Mouse (Mus musculus): ENCODE results near the gene Cpne6. TPM values are rescaled to one million over a fixed set of nuclear protein-coding genes. Genes with fewer than 3 reads are reported as not detected.

Cpne6 gene
- polyA plus RNA-seq, 1 experiment, result 0.06 TPM

DNA sequence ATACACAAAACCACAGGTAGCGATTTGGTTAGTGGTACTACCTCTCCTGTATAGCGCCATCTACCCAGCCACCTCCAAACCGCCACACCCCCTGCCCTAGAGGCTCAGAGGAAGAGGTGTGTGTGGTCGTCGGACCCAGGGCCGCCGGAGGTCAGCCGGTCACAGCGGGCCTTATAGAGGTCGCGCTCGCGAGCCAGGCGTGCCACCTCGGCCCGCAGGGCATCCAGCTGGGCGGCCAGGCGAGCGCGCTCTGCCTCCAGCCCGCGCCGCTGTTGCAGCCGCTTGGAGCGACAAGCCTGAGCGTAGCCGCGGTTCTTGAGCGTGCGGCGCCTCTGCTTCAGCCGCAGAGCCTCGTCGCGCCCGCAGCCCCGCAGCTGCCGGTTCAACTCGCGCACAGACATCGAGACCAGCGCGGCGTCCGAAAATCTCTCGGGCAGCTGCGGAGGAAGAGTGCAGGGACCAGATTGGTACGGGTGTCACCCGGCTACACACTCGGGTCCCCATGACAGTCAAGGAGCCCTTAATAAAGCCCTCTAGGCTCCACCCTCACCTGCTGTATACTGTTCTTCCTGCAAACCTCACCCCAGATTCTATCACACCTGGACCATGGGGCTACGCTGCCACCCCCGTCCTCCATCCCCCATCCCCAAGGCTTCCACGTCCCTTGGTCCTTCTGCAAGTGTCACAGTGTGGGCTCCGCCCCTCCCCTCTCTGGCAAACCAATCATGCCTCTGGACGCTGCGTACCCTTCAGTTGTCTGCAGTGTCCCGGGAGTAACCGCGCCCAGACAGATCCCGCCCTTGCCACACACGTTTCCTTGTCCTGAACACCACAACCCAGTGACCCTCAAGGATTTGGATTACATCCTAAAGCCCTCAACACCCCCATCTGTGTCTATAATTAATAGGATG, 10.5 kb downstream of the Cpne6 start:
- Histone ChIP-seq H3K4me1 (ENCODE audit: control insufficient read depth, insufficient read depth, low read length) (peaks cover 9% of the 10 kb centered on the region), H3K27ac (ENCODE audit: control insufficient read depth, insufficient read depth, low read depth, low read length) (no peak overlapping the region), H3K36me3 (ENCODE audit: control insufficient read depth, insufficient read depth, low read length) (no peaks in the 10 kb centered on the region), H3K27me3 (ENCODE audit: control insufficient read depth, insufficient read depth, low read length) (no peaks in the 10 kb centered on the region), H3K4me3 (ENCODE audit: control insufficient read depth, low read depth, low read length) (peak overlapping the region; percentile 12)
- TF ChIP-seq POLR2A (IDR thresholded peaks at IDR 0.05; ENCODE audit: control insufficient read depth, low read depth, low read length) (no peak), CTCF (IDR thresholded peaks at IDR 0.05; ENCODE audit: control insufficient read depth, insufficient read depth, insufficient replicate concordance, low read depth, low read length) (no peak)

GRCm38 (mm10) chr14:55524062-55524461, 13.8 kb downstream of the Cpne6 start:
- TF ChIP-seq CTCF (IDR thresholded peaks at IDR 0.05; ENCODE audit: control insufficient read depth, insufficient read depth, insufficient replicate concordance, low read depth, low read length) (no peak), POLR2A (IDR thresholded peaks at IDR 0.05; ENCODE audit: control insufficient read depth, low read depth, low read length) (no peak)
- Histone ChIP-seq H3K4me3 (ENCODE audit: control insufficient read depth, low read depth, low read length) (no peak overlapping the region), H3K36me3 (ENCODE audit: control insufficient read depth, insufficient read depth, low read length) (no peaks in the 10 kb centered on the region), H3K27ac (ENCODE audit: control insufficient read depth, insufficient read depth, low read depth, low read length) (no peak overlapping the region), H3K27me3 (ENCODE audit: control insufficient read depth, insufficient read depth, low read length) (no peaks in the 10 kb centered on the region), H3K4me1 (ENCODE audit: control insufficient read depth, insufficient read depth, low read length) (peaks cover 9% of the 10 kb centered on the region)

- Histone ChIP-seq H3K4me1 (ENCODE audit: control insufficient read depth, insufficient read depth, low read length) (peaks cover 9% of the 10 kb centered on the region), H3K4me3 (ENCODE audit: control insufficient read depth, low read depth, low read length) (no peak within 1 kb of the TSS), H3K27me3 (ENCODE audit: control insufficient read depth, insufficient read depth, low read length) (no peaks in the 10 kb centered on the region), H3K27ac (ENCODE audit: control insufficient read depth, insufficient read depth, low read depth, low read length) (no peak within 1 kb of the TSS), H3K36me3 (ENCODE audit: control insufficient read depth, insufficient read depth, low read length) (no peaks in the 10 kb centered on the region)
- TF ChIP-seq CTCF (IDR thresholded peaks at IDR 0.05; ENCODE audit: control insufficient read depth, insufficient read depth, insufficient replicate concordance, low read depth, low read length) (no peak), POLR2A (IDR thresholded peaks at IDR 0.05; ENCODE audit: control insufficient read depth, low read depth, low read length) (no peak)
These were observed 14.5 kb downstream of the Cpne6 start, which contains the start of gene Nrl for GRCm38 (mm10) chr14:55524785-55525184. Nrl (minus strand) TSS chr14:55524981.

DNA sequence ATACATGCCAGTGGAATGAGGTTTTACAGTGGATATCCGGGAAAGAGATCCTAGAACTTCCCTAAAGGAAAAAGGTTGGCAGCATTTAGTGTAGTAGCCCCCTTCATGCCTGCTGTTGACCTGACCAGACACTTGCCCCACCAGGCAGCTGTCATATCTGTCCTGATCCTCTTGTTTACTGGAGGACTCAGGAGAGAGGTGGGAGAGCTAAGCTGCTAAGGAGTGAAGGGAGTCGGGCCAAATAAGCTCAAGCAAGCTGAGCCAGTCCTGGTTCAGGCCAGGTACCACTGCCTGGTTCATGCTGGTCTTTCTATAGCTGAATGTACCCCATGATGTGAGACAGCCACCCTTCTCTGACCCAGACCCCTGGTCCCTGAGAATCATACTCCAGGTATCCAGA, 16.4 kb downstream of the Cpne6 start:
- Histone ChIP-seq H3K4me1 (ENCODE audit: control insufficient read depth, insufficient read depth, low read length) (no peaks in the 10 kb centered on the region), H3K27me3 (ENCODE audit: control insufficient read depth, insufficient read depth, low read length) (no peaks in the 10 kb centered on the region), H3K4me3 (ENCODE audit: control insufficient read depth, low read depth, low read length) (no peak overlapping the region), H3K27ac (ENCODE audit: control insufficient read depth, insufficient read depth, low read depth, low read length) (no peak overlapping the region), H3K36me3 (ENCODE audit: control insufficient read depth, insufficient read depth, low read length) (no peaks in the 10 kb centered on the region)
- no peak for TF ChIP-seq CTCF (IDR thresholded peaks at IDR 0.05; ENCODE audit: control insufficient read depth, insufficient read depth, insufficient replicate concordance, low read depth, low read length)
- no peak for TF ChIP-seq POLR2A (IDR thresholded peaks at IDR 0.05; ENCODE audit: control insufficient read depth, low read depth, low read length)

GRCm38 (mm10) chr14:55527940-55528339, 17.7 kb downstream of the Cpne6 start:
- Histone ChIP-seq H3K4me3 (ENCODE audit: control insufficient read depth, low read depth, low read length) (no peak overlapping the region), H3K27me3 (ENCODE audit: control insufficient read depth, insufficient read depth, low read length) (no peaks in the 10 kb centered on the region)
- TF ChIP-seq POLR2A (IDR thresholded peaks at IDR 0.05; ENCODE audit: control insufficient read depth, low read depth, low read length) (no peak), CTCF (IDR thresholded peaks at IDR 0.05; ENCODE audit: control insufficient read depth, insufficient read depth, insufficient replicate concordance, low read depth, low read length) (no peak)

DNA sequence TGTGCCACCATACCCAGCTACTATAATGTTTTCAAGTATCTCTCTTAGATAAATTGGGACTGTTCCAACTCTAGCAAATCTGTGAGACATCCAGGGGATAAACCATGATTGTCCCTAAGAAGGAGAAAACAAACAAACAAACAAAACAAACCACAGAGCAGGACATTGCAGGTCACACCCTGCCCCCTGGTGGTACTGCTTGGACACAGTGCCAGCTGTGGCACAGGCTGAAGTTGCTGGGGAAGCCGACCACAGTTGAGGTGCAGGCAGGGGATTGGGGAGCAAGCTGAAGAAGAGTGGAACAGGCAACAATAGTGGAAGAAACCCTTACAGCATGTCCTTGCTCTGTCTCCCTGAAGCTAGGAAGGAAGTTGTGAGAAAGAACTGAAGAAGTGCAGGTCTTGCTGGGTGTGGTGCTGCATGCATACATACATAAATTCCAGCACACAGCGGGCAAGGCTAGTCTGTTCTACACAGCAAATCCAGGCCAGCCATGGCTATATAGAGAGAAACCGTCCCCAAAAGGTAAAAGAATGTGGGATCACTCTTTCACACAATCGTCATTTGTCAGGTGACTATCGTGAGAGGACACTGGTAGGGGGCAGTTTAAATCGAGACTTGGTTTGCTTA, 26.0 kb downstream of the Cpne6 start:
- TF ChIP-seq POLR2A (IDR thresholded peaks at IDR 0.05; ENCODE audit: control insufficient read depth, low read depth, low read length) (no peak), CTCF (IDR thresholded peaks at IDR 0.05; ENCODE audit: control insufficient read depth, insufficient read depth, insufficient replicate concordance, low read depth, low read length) (peak; percentile 53; the same call in 1 of the 2 replicates)
- no peaks in the 10 kb centered on the region for H3K36me3 ChIP-seq (ENCODE audit: control insufficient read depth, insufficient read depth, low read length)
- peaks cover 4% of the 10 kb centered on the region for H3K4me1 ChIP-seq (ENCODE audit: control insufficient read depth, insufficient read depth, low read length)
- no peaks in the 10 kb centered on the region for H3K27me3 ChIP-seq (ENCODE audit: control insufficient read depth, insufficient read depth, low read length)
- H3K27ac ChIP-seq (ENCODE audit: control insufficient read depth, insufficient read depth, low read depth, low read length), result no peak overlapping the region
- no peak overlapping the region for H3K4me3 ChIP-seq (ENCODE audit: control insufficient read depth, low read depth, low read length)

More at GRCm38 (mm10) chr14:55527940-55528339, 17.7 kb downstream of the Cpne6 start:
- Histone ChIP-seq H3K4me1 (ENCODE audit: control insufficient read depth, insufficient read depth, low read length) (no peaks in the 10 kb centered on the region), H3K36me3 (ENCODE audit: control insufficient read depth, insufficient read depth, low read length) (no peaks in the 10 kb centered on the region), H3K27ac (ENCODE audit: control insufficient read depth, insufficient read depth, low read depth, low read length) (no peak overlapping the region)

- no peaks in the 10 kb centered on the region for H3K27me3 ChIP-seq (ENCODE audit: control insufficient read depth, insufficient read depth, low read length)
- TF ChIP-seq POLR2A (IDR thresholded peaks at IDR 0.05; ENCODE audit: control insufficient read depth, low read depth, low read length) (no peak), CTCF (IDR thresholded peaks at IDR 0.05; ENCODE audit: control insufficient read depth, insufficient read depth, insufficient replicate concordance, low read depth, low read length) (no peak)
- peaks cover 4% of the 10 kb centered on the region for H3K4me1 ChIP-seq (ENCODE audit: control insufficient read depth, insufficient read depth, low read length)
- H3K36me3 ChIP-seq (ENCODE audit: control insufficient read depth, insufficient read depth, low read length), result no peaks in the 10 kb centered on the region
- no peak within 1 kb of the TSS for H3K27ac ChIP-seq (ENCODE audit: control insufficient read depth, insufficient read depth, low read depth, low read length)
- peak within 1 kb of the TSS; percentile 66 for H3K4me3 ChIP-seq (ENCODE audit: control insufficient read depth, low read depth, low read length)
These were observed 30.0 kb downstream of the Cpne6 start, which contains the start of gene Pck2 for GRCm38 (mm10) chr14:55540067-55540786. Pck2 (plus strand) TSS chr14:55540266.
